Mouse (Mus musculus): ENCODE results near the gene Prkn. TPM values are rescaled to one million over a fixed set of nuclear protein-coding genes. Genes with fewer than 3 reads are reported as not detected.
A peak's percentile ranks its signal among the peaks of the same experiment; 100 is the strongest.
"Not testable (repeated sequence)": the region's sequence is repeated elsewhere in the genome, so short reads cannot be mapped to it uniquely, and the experiment has no call there.

Prkn gene
- polyA plus RNA-seq, 1 experiment: 5.7 TPM

DNA sequence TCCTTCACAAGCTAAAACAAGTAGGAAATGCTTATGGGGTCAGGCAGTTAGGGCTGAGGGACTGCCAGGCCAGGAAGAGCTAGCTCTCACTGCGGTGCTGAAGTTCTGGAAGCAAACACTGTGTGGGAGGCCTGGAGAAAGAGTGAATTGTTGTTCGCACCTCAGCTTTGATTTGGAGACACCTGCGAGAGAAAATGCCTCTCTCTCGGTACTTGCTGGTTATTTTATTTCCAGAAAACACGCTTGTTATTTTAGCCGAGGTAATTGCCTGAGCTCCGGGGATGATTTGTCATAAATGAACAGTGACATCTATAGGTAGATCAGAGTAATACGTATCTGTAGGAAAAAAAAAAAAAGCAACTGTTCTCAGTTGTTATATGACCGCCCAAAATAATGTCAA is 1132.4 kb downstream of the Prkn start:
- DNase-seq (ENCODE audit: low read depth): peak; percentile 87
- no peak for TF ChIP-seq POLR2A (IDR thresholded peaks at IDR 0.05; ENCODE audit: borderline replicate concordance, extremely low read depth, insufficient read depth, insufficient read length, poor library complexity, severe bottlenecking)
- no peak for TF ChIP-seq CTCF (IDR thresholded peaks at IDR 0.05; ENCODE audit: borderline replicate concordance, extremely low read depth, insufficient read depth, insufficient read length)

DNA sequence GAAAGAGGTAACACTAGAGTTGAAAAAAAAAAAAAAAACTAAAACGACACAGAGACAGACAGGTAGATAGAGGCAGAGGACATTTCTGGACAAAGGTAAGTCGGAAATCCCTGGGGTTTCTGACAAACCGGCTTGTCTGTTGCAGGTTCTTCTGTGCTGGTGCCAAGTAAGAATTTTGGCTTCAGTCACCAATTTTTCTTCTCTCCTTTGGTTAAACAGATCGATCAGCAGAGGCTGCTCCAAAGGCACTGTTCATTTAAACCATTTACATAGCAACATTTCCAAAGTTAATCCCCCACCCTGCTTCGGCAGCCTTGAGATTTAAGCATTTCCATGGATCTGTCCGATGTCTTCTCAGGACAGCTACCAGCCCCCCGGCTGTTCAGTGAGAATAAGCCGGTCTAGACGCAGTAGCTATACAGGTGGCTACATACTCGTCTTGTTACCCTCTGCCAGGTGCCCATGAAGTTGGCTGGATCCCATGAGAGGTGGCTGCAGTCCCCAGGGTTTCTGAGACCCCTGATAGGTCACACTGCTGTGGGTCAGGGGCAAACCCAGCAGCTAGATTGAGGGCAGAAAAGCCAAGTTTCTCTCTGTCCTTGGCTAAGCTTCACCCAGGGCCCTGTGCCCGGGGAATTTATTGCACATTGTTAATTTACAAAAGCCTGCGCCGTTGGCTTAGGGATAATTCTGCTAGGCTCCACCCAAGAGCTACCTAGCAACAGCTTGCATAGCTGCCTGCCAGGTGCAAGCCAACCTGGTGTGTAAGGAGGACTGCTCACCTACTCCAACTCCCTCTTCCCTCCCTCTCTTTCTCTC is 1133.0 kb downstream of the Prkn start:
- no peak for DNase-seq (ENCODE audit: low read depth)
- TF ChIP-seq CTCF (IDR thresholded peaks at IDR 0.05; ENCODE audit: borderline replicate concordance, extremely low read depth, insufficient read depth, insufficient read length) (no peak), POLR2A (IDR thresholded peaks at IDR 0.05; ENCODE audit: borderline replicate concordance, extremely low read depth, insufficient read depth, insufficient read length, poor library complexity, severe bottlenecking) (no peak)

DNA sequence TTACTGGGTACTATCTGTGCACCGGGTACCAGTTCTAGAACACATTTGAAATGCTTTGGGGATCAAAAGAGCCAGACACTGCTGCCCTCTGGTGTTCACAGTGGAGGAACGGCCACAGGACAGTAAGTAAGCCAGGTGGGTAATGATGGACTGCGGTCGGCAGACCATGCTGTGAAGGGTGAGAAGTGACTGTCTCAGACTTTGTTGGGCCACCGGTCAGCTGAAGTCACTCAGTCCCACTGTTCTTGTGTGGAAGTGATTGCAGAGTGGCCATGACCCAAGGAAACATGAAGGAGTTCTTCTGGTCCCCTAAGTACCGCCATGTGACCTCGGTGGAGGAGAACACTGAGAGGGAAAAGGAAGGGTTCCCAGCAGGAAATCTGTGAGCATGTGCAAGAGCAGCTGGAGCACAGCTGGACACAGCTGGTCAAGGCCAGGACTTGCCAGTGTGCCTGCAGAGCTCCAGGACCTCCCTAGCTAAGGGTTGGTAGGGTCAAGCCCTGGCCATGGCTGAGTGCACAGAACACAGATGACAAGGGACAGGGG is 1135.0 kb downstream of the Prkn start:
- peak; percentile 77 for DNase-seq (ENCODE audit: low read depth)
- TF ChIP-seq CTCF (IDR thresholded peaks at IDR 0.05; ENCODE audit: borderline replicate concordance, extremely low read depth, insufficient read depth, insufficient read length): peak; percentile 72
- no peak for TF ChIP-seq POLR2A (IDR thresholded peaks at IDR 0.05; ENCODE audit: borderline replicate concordance, extremely low read depth, insufficient read depth, insufficient read length, poor library complexity, severe bottlenecking)

DNA sequence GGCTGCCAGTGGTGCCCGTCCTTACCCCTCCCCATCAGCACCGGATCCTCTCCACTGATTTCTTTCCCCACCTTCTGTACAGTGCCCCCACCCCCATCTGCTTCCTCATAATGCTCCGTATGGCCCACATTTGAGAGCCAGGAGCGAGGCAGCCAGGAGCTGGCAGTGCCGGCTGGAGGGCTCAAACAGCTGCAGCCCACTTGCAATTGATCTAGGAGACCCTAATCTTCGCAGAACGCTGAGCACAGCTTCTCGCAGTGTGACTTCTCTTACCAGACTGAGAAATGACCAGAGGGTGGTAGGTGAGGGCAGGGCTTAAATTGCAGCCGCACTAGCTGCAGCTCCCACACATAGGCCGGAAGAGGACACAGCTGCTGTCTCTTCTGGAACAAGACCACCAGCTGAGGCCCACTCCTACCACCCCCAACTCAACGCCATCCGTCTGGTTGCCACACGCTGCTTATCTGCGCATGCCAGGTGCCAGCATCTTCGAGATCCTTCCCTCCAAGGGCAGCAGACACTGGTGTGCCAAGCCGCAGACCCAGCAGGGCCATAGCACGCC is 1138.2 kb downstream of the Prkn start:
- TF ChIP-seq CTCF (IDR thresholded peaks at IDR 0.05; ENCODE audit: borderline replicate concordance, extremely low read depth, insufficient read depth, insufficient read length): no peak
- TF ChIP-seq POLR2A (IDR thresholded peaks at IDR 0.05; ENCODE audit: borderline replicate concordance, extremely low read depth, insufficient read depth, insufficient read length, poor library complexity, severe bottlenecking): no peak
- DNase-seq (ENCODE audit: low read depth): peak; percentile 86

DNA sequence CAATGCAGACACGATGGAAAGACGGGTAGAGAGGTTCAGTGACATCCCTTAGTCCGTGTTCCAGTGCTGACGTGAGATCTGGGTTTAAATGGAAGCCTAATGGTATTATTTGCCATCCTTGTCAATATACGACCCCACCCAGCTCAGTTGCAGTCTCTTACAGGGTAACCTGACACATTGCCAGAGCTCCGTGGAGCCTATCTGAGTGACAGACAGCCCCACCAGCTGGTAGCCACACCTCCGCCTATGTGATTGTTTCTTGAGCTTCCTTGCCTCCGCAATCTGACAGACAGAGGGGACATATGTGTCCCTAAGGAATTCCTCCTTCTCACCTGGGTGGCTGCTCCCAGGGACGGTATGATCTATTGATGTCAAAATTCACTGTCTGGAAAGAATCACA is 1141.5 kb downstream of the Prkn start:
- TF ChIP-seq CTCF (IDR thresholded peaks at IDR 0.05; ENCODE audit: borderline replicate concordance, extremely low read depth, insufficient read depth, insufficient read length): no peak
- TF ChIP-seq POLR2A (IDR thresholded peaks at IDR 0.05; ENCODE audit: borderline replicate concordance, extremely low read depth, insufficient read depth, insufficient read length, poor library complexity, severe bottlenecking): no peak
- peak; percentile 69 for DNase-seq (ENCODE audit: low read depth)

DNA sequence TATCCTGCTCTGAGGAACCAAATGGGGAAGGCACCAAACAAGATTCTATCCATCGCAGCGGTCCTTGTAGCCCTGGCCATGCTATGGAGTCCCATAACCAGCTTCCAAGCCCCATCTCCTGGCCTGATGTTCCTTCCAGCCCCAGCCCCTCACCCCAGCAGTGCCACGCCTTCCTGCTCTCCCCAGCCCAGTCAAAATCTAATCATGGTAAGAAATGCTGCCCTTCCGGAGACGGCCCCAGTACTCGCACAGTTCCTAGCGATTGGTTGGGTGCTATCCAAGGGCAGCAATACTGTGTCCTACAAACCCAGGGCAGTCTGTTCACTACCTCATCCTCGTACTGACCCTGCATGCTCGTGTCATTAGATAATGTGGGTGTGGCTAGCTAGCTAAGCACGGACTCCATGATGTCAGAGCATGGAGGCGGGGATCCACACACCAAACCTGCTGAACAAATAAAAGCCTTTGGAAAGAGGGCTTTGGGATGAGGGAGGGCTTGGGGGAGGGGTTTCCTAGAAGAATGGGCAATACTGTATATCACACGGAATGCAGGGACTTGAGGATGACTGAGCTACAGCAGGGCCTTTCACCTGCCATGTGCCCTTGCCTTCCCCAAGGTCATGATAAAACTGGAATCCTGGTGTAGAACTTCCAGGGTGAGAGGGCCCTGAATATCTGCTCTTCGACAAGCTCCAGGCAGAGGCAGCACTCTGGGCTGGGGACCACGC is 1148.1 kb downstream of the Prkn start:
- TF ChIP-seq POLR2A (IDR thresholded peaks at IDR 0.05; ENCODE audit: borderline replicate concordance, extremely low read depth, insufficient read depth, insufficient read length, poor library complexity, severe bottlenecking): no peak
- no peak for TF ChIP-seq CTCF (IDR thresholded peaks at IDR 0.05; ENCODE audit: borderline replicate concordance, extremely low read depth, insufficient read depth, insufficient read length)

DNA sequence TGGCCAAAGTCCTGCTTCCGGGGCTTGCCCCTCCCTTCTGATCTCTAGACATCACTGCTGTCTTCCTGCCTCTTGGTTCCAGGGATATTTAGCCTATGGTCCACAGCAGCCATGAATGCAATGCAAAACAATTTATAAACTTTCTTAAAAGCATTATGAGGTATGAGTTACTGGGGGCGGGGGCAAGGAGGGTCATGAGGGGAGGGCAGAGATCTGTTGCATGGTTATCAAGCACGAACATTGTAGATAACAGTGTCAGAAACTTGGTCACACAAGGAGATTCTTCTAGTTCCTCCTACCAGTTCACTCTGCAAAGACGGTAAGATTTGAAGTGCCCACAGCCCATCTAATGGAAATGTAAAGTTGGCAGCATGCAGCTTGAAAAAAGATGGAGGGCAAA is 1149.1 kb downstream of the Prkn start:
- DNase-seq (ENCODE audit: low read depth): no peak
- TF ChIP-seq POLR2A (IDR thresholded peaks at IDR 0.05; ENCODE audit: borderline replicate concordance, extremely low read depth, insufficient read depth, insufficient read length, poor library complexity, severe bottlenecking): no peak
- TF ChIP-seq CTCF (IDR thresholded peaks at IDR 0.05; ENCODE audit: borderline replicate concordance, extremely low read depth, insufficient read depth, insufficient read length): no peak

More for the DNA sequence above, 1148.1 kb downstream of the Prkn start:
- peak; percentile 31 for DNase-seq (ENCODE audit: low read depth)

DNA sequence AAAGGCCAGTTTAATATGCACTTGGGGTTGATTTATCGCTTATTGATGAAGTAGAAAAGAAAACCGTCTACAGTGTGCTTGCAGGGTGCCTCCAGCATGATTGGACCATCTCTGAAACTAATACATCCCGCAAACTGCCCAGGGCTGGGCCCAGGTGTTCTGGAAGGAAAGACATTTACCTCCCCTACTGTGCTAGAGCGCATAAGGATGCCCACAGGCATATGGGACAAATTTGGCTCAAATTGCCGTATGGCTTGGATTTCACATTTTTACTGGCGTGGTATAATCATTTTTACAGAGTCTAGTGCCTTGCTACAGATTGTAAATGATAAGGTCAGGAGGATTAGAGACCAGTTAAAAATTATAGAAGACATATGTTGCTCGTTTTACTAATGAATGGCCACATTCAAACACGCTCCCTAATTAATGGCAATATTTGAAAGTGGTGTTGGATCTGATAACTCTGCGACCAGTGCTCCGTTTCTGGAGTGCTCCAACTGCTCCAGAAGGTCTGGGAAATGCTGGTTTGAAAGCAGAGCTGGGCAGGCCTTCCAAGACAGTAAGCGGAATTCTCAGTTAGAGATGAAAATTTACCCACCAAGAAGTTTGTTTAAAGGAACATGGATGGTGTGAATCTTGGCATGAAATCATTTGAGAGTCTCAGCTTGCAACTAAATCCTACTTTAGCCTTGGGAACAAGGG is 1150.4 kb downstream of the Prkn start:
- DNase-seq (ENCODE audit: low read depth): peak; percentile 32
- TF ChIP-seq POLR2A (IDR thresholded peaks at IDR 0.05; ENCODE audit: borderline replicate concordance, extremely low read depth, insufficient read depth, insufficient read length, poor library complexity, severe bottlenecking) (no peak), CTCF (IDR thresholded peaks at IDR 0.05; ENCODE audit: borderline replicate concordance, extremely low read depth, insufficient read depth, insufficient read length) (no peak)

DNA sequence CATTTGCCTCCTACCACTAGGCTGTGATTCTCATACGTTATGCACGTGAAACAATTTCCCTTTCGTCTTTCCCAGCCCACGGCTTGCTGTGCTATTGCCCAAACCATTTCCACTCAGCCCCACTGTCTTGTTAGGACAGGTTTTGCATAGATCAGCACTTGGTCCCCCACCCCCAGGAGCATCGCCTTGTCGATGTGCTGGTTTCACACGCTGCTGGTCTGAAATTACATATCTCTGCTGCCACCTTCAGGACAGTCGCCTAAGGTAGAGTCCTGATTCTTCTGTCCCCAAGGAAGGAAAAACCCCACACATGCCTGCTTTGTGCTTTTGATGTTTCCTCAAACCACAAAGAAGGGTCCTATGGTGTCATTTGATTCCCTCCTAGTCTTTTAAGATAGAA is 1153.1 kb downstream of the Prkn start:
- no peak for TF ChIP-seq POLR2A (IDR thresholded peaks at IDR 0.05; ENCODE audit: borderline replicate concordance, extremely low read depth, insufficient read depth, insufficient read length, poor library complexity, severe bottlenecking)
- peak; percentile 73 for TF ChIP-seq CTCF (IDR thresholded peaks at IDR 0.05; ENCODE audit: borderline replicate concordance, extremely low read depth, insufficient read depth, insufficient read length)
- DNase-seq (ENCODE audit: low read depth): peak; percentile 91

DNA sequence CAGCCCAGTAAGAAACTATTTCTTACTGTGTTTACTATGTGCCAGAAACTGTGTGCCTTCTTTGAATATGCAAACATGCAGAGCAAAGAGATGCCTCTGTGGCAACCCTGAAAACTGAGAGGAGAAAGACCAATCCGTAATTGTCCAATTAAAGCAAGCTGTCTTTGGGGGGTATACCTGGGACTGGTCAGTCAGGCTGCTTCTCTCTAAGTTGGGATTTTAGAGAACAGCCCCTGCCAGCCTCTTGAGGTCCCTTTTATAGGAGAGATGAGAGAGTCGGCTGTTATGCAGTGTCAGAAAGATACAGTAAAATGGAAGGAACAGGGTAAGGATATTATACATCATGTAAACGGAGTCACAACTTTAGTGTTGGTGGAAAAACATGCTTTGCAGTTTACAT is 1154.1 kb downstream of the Prkn start:
- DNase-seq (ENCODE audit: low read depth): no peak
- TF ChIP-seq CTCF (IDR thresholded peaks at IDR 0.05; ENCODE audit: borderline replicate concordance, extremely low read depth, insufficient read depth, insufficient read length) (no peak), POLR2A (IDR thresholded peaks at IDR 0.05; ENCODE audit: borderline replicate concordance, extremely low read depth, insufficient read depth, insufficient read length, poor library complexity, severe bottlenecking) (no peak)

DNA sequence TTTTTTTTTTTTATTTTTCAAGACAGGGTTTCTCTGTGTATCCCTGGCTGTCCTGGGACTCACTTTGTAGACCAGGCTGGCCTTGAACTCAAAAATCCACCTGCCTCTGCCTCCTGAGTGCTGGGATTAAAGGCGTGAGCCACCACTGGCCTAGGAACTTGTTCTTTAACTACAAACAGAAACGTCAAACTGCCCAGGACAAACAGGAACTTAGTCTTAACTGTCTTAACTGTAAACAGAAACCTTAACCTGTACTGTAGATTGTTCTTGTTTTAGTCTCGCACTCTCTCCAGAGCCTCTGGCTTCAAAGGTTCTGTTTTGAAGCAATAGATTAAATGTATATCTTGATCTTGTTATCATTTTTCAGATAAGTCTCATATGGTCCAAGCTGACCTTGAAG is 1154.6 kb downstream of the Prkn start:
- not testable (repeated sequence) for DNase-seq (ENCODE audit: low read depth)
